Mouse (Mus musculus) lung, adult 18-20 months (tissue): Measurements from ENCODE around the gene Mib2.

Experiments used
- DNase-seq, 2 experiments: peaks; one replicate each; pipeline ENCODE4 v3.0.0; 2022; ENCODE audit warnings: mixed read lengths in 2 of 2

Mib2 gene

GRCm38 (mm10) chr4:155611860-155612259 is 57.1 kb downstream of the Mib2 start:
- no peak for DNase-seq

GRCm38 (mm10) chr4:155606825-155607224 is 62.2 kb downstream of the Mib2 start:
- no peak for DNase-seq

DNA sequence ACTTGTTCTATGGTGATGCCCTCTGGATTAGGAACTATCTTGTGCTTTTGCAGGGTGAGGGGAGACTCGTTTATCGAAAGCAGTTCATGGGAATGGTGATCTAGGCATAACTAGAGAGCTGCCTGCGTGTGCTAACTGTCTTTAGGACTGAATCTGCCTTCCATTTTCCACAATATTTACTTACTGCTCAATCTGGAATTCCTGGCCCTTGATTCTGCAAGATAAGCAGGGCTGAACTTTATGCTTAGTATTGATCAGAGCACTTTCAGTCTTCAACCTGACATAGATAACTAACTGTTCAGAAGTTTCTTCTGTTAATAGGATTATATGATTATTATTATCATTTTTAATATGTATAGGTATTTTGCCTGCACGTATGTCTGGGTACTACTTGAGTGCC is 63.9 kb downstream of the Mib2 start:
- no peak for DNase-seq
